Mouse (Mus musculus): ENCODE measurements around the gene Gm5737. TPM values are rescaled to one million over a fixed set of nuclear protein-coding genes. Genes with fewer than 3 reads are reported as not detected.

Gene Gm5737
- polyA plus RNA-seq, 1 experiment from 2014 or later: not detected

- Histone ChIP-seq H3K9me3 (ENCODE audit: low read length) (no peaks in the 10 kb centered on the region), H3K9ac (replicated peaks) (peak overlapping the region; percentile 70), H3K36me3 (replicated peaks; ENCODE audit: insufficient read depth, low read length) (no peaks in the 10 kb centered on the region), H3K4me3 (ENCODE audit: low read depth, low read length) (peak overlapping the region; percentile 80), H3K4me1 (ENCODE audit: insufficient read depth) (peaks cover 18% of the 10 kb centered on the region), H3K27me3 (ENCODE audit: insufficient read depth, low read length) (no peaks in the 10 kb centered on the region), H3K27ac (ENCODE audit: low read depth) (no peak overlapping the region; the same call in 1 of the 2 replicates), H3K4me2 (ENCODE audit: low read depth, low read length) (peak overlapping the region; percentile 83)
- ATAC-seq: no peak
- TF ChIP-seq CTCF (IDR thresholded peaks at IDR 0.05; ENCODE audit: low read depth) (no peak), EP300 (IDR thresholded peaks at IDR 0.05; ENCODE audit: low read depth) (no peak)
- peak; percentile 48 for DNase-seq
- WGBS (ENCODE audit: insufficient replicate concordance): 7% methylated on average over 12 of the region's 12 CpGs
Measured at GRCm38 (mm10) chr7:120836361-120836760, 24.2 kb downstream of the Gm5737 start.

DNA sequence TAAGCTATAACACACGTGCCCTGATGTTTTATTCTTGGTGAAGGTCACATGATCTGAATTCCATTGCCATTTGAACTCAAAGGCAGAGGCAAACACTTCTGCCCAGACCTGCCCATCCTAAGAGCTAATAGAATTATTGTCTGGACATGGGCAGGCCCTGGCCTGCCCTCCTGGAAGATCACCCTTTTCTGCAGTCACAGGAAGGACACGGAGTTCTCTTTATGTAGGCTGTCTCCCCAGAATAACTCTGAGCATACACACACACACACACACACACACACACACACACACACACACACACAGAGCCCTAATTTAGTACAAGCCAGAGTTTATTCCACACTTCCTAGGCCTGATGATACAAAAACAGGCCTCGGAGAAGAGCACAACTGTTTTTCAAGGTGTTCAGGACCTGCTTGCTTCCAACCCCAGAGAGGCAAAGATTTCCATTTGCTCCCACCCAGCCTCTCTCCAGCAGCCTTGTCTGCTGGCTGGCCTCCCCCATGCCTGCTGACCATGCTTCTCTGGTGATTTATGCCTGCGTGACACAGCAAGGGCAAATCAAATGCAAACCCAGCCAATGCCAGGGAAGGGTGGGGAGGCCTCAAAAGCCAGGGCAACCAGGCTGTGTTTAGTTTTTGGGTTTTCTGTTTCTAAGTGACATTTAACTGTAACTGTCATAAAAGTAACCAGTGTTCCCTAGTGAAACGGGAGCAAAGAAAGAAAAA is 26.4 kb downstream of the Gm5737 start:
- H3K4me1 ChIP-seq (ENCODE audit: insufficient read depth): peaks cover 16% of the 10 kb centered on the region
- H3K9me3 ChIP-seq (ENCODE audit: low read length): no peaks in the 10 kb centered on the region
- ATAC-seq (no peak), DNase-seq (no peak)
- H3K4me2 ChIP-seq (ENCODE audit: low read depth, low read length): no peak overlapping the region
- no peaks in the 10 kb centered on the region for H3K27me3 ChIP-seq (ENCODE audit: insufficient read depth, low read length)
- TF ChIP-seq CTCF (IDR thresholded peaks at IDR 0.05; ENCODE audit: low read depth) (no peak), EP300 (IDR thresholded peaks at IDR 0.05; ENCODE audit: low read depth) (no peak)
- 73% methylated on average over 5 of the region's 5 CpGs for WGBS (ENCODE audit: insufficient replicate concordance)
- H3K27ac ChIP-seq (ENCODE audit: low read depth): no peak overlapping the region
- H3K9ac ChIP-seq (replicated peaks): no peak overlapping the region
- no peak overlapping the region for H3K4me3 ChIP-seq (ENCODE audit: low read depth, low read length)
- no peaks in the 10 kb centered on the region for H3K36me3 ChIP-seq (replicated peaks; ENCODE audit: insufficient read depth, low read length)

DNA sequence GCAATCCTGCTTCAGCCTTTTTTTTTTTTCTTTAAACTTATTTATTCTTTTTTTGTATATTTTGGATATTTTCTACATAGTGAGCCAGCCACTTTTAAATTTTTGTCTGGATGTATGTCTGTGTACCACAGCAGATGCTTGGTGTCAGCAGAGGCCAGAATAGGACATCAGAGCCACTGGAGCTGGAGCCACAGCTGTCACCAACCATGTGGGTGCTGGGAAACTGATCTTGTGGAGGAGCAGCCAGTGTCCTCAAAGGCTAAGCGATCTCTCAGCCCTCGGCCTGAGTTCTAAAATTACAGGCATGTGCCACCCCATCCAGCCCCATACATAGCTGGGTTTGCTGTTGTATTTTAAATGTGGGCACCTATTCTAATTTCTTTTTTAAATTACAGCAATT is 27.6 kb downstream of the Gm5737 start:
- H3K4me3 ChIP-seq (ENCODE audit: low read depth, low read length): no peak overlapping the region
- 80% methylated on average over 2 of the region's 2 CpGs for WGBS (ENCODE audit: insufficient replicate concordance)
- ATAC-seq: no peak
- no peak for DNase-seq
- TF ChIP-seq CTCF (IDR thresholded peaks at IDR 0.05; ENCODE audit: low read depth): no peak
- no peaks in the 10 kb centered on the region for H3K27me3 ChIP-seq (ENCODE audit: insufficient read depth, low read length)
- H3K9ac ChIP-seq (replicated peaks): no peak overlapping the region
- H3K36me3 ChIP-seq (replicated peaks; ENCODE audit: insufficient read depth, low read length): no peaks in the 10 kb centered on the region
- H3K9me3 ChIP-seq (ENCODE audit: low read length): no peaks in the 10 kb centered on the region
- peaks cover 19% of the 10 kb centered on the region for H3K4me1 ChIP-seq (ENCODE audit: insufficient read depth)
- H3K4me2 ChIP-seq (ENCODE audit: low read depth, low read length): no peak overlapping the region
- H3K27ac ChIP-seq (ENCODE audit: low read depth): no peak overlapping the region

DNA sequence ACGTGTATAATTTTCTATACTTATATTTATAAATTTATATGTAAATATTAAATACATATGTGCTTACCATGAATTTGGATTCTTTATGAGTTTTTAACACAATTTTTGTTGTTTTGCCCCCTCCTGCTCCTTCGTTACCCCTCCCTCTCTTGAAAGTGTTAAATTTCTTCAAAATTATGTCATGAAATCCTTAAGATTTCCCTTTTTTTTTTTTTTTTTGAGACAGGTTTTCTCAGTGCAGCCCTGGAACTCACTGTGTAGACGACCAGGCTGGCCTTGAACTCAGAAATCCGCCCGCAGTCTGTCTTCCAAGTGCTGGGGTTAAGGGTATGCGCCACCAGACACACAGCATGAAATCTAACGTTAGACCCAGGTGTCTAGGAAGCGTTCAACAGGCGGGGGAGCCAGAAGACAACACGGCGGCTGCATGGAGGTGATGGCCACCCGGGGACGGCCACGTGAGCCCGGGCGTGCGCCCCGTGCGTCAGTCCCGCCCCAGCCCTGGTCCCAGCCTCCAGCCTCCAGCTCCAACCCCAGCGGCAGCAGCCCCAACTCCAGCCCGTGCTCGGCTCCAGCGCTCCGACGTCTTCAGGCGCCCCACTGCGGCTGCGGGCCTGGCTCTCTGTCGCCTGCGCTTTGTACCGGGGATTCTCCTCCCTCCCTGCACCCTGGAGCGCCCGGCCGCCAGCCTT is 30.3 kb downstream of the Gm5737 start, which contains the start of gene Eef2k:
Eef2k (plus strand) TSS at position 487 of the 692 bp plus-strand sequence.
- no peaks in the 10 kb centered on the region for H3K9me3 ChIP-seq (ENCODE audit: low read length)
- peak; percentile 94 for ATAC-seq
- H3K4me3 ChIP-seq (ENCODE audit: low read depth, low read length): peak within 1 kb of the TSS; percentile 83
- TF ChIP-seq EP300 (IDR thresholded peaks at IDR 0.05; ENCODE audit: low read depth) (no peak), CTCF (IDR thresholded peaks at IDR 0.05; ENCODE audit: low read depth) (peak; percentile 82)
- H3K27me3 ChIP-seq (ENCODE audit: insufficient read depth, low read length): no peaks in the 10 kb centered on the region
- peak; percentile 92 for DNase-seq
- WGBS (ENCODE audit: insufficient replicate concordance): 4% methylated on average over 32 of the region's 35 CpGs
- H3K4me2 ChIP-seq (ENCODE audit: low read depth, low read length): peak within 1 kb of the TSS; percentile 99
- H3K9ac ChIP-seq (replicated peaks): peak within 1 kb of the TSS; percentile 87
- H3K4me1 ChIP-seq (ENCODE audit: insufficient read depth): peaks cover 22% of the 10 kb centered on the region
- peaks cover 13% of the 10 kb centered on the region for H3K36me3 ChIP-seq (replicated peaks; ENCODE audit: insufficient read depth, low read length)
- peak within 1 kb of the TSS; percentile 89 for H3K27ac ChIP-seq (ENCODE audit: low read depth)

GRCm38 (mm10) chr7:120843037-120843621 is 31.0 kb downstream of the Gm5737 start:
- peak overlapping the region; percentile 87 for H3K9ac ChIP-seq (replicated peaks)
- peak overlapping the region; percentile 99 for H3K4me2 ChIP-seq (ENCODE audit: low read depth, low read length)
- DNase-seq: peak; percentile 85
- 1% methylated on average over 39 of the region's 40 CpGs for WGBS (ENCODE audit: insufficient replicate concordance)
- peak overlapping the region; percentile 83 for H3K4me3 ChIP-seq (ENCODE audit: low read depth, low read length)
- H3K4me1 ChIP-seq (ENCODE audit: insufficient read depth): peaks cover 27% of the 10 kb centered on the region
- TF ChIP-seq EP300 (IDR thresholded peaks at IDR 0.05; ENCODE audit: low read depth): no peak
- TF ChIP-seq CTCF (IDR thresholded peaks at IDR 0.05; ENCODE audit: low read depth): no peak
- peak; percentile 60 for ATAC-seq
- H3K27ac ChIP-seq (ENCODE audit: low read depth): peak overlapping the region; percentile 89
- H3K36me3 ChIP-seq (replicated peaks; ENCODE audit: insufficient read depth, low read length): peaks cover 17% of the 10 kb centered on the region
- H3K9me3 ChIP-seq (ENCODE audit: low read length): no peaks in the 10 kb centered on the region
- H3K27me3 ChIP-seq (ENCODE audit: insufficient read depth, low read length): no peaks in the 10 kb centered on the region

- peaks cover 17% of the 10 kb centered on the region for H3K36me3 ChIP-seq (replicated peaks; ENCODE audit: insufficient read depth, low read length)
- WGBS (ENCODE audit: insufficient replicate concordance): 5% methylated on average over 16 of the region's 16 CpGs
- H3K9me3 ChIP-seq (ENCODE audit: low read length): no peaks in the 10 kb centered on the region
- H3K4me1 ChIP-seq (ENCODE audit: insufficient read depth): peaks cover 35% of the 10 kb centered on the region
- TF ChIP-seq CTCF (IDR thresholded peaks at IDR 0.05; ENCODE audit: low read depth) (no peak), EP300 (IDR thresholded peaks at IDR 0.05; ENCODE audit: low read depth) (no peak)
- H3K4me3 ChIP-seq (ENCODE audit: low read depth, low read length): peak overlapping the region; percentile 83
- peak overlapping the region; percentile 89 for H3K27ac ChIP-seq (ENCODE audit: low read depth)
- ATAC-seq (no peak), DNase-seq (peak; percentile 29)
- peak overlapping the region; percentile 87 for H3K9ac ChIP-seq (replicated peaks)
- H3K27me3 ChIP-seq (ENCODE audit: insufficient read depth, low read length): no peaks in the 10 kb centered on the region
- peak overlapping the region; percentile 99 for H3K4me2 ChIP-seq (ENCODE audit: low read depth, low read length)
Measured at GRCm38 (mm10) chr7:120843852-120844435, 31.8 kb downstream of the Gm5737 start.

Data from liver, postnatal 0 days (tissue).